Mouse (Mus musculus): ENCODE measurements around the gene Hal. TPM values are rescaled to one million over a fixed set of nuclear protein-coding genes. Genes with fewer than 3 reads are reported as not detected.

Gene Hal
- polyA plus RNA-seq (2021) = 0.44 TPM

DNA sequence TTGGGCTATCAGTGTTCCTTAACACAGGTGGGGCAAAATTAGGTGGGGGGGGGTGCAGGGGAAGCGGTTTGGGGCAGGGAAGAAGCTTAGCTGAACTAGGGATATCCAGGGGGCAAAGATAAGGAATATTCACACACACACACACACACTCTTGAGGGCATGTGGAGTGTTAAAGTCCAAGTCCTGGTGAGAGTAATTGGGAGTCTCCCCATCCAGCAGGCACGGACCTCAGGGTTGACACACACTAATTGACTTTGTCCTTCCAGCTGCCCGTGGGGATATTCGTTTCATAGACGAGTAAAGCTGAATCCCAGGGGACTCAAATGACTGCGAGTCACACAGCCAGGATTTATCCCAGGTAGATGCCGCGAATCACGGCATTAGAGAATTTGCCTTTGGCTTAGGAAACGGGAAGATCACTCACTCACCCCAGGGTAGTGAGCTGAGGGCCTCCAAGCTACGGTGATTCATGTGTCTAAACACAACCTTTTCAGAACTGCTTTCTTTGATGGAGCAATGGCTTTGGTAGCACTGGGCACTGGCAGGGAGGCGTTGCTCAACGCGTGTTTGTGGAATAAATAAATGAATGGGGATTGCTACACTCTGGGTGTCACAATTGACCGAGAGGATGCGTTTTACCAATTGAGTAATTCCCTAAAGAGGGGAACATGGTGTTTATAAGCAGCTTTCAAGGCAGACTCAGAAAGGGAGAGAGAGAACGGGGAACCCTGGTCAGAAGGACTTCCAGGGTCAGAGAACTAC, at the start of gene Hal:
Gene Hal (plus strand): TSS at position 703 of the 762 bp plus-strand sequence.
- ChIA-PET POLR2A (no interaction called here), CTCF (interaction anchor here (1.6 to 4.2 kb wide), 3 partner anchors 13 to 61 kb away, joined by 6 to 39 read pairs (median 14); no protein-coding TSS in a partner anchor)
- peak; percentile 38 for ATAC-seq
- in situ Hi-C loops (cut with MboI; ENCODE audit: low pct_unique_long_range_greater_than_20kb) = no loop called here
- TF ChIP-seq CTCF (IDR thresholded peaks at IDR 0.05) = no peak
- H3K27me3 ChIP-seq = no peaks in the 10 kb centered on the region
- peak; percentile 43 for DNase-seq (ENCODE audit: low read depth, low spot score)

DNA sequence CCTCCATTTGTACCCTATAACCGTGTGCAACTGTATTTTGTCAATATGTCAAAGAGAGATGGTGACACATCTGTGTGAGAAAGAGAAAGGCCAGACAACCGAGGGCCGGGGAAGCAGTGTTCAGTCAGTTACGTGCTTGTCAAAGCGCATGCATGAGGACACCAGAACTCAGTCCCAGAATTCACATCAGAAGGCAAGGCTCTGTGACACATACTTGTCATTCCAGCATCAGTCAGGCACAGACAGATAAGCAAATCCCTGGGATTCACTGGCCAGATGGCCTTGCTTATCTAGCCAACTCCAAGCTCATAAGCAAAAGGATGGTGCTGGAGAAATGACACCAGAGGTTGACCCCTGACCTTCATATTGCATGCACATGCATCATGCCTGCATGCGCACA, 47.1 kb upstream of the Hal start:
- CTCF ChIA-PET = interaction anchor here (0.9 kb wide), 1 partner anchor 19 kb away, joined by 3 read pairs; no protein-coding TSS in a partner anchor
- no peak for ATAC-seq
- TF ChIP-seq CTCF (IDR thresholded peaks at IDR 0.05) = no peak
- in situ Hi-C loops (cut with MboI; ENCODE audit: low pct_unique_long_range_greater_than_20kb) = no loop called here
- POLR2A ChIA-PET = interaction anchor here (0.6 kb wide), 1 partner anchor 535 kb away, joined by 3 read pairs; no protein-coding TSS in a partner anchor
- H3K27me3 ChIP-seq = no peaks in the 10 kb centered on the region
- DNase-seq (ENCODE audit: low read depth, low spot score) = no peak

DNA sequence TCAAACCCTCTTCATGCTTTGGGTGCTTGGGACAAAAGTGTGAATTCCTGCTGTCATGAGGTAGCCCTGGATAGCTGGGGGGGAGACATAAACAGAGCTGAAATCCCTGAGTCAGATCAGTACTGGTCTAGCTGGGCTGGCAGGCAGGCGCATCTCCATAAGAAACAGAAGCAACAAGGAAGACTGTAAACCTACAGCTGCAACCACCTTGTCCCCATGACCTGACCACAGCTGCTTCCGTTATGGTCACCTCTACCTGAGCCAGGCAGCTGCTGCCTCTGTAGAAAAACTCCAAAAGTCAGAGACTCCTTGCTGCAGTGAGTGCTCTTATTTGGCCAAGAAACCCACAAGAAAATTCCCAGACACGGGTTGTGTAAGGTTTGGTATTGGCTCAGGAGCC, 46.4 kb upstream of the Hal start:
- ChIA-PET POLR2A (interaction anchor here (0.6 kb wide), 1 partner anchor 372 kb away, joined by 3 read pairs; no protein-coding TSS in a partner anchor), CTCF (interaction anchor here (0.9 to 1.0 kb wide), 2 partner anchors 9 to 17 kb away, joined by 3 read pairs; no protein-coding TSS in a partner anchor)
- TF ChIP-seq CTCF (IDR thresholded peaks at IDR 0.05) = no peak
- H3K27me3 ChIP-seq = no peaks in the 10 kb centered on the region
- in situ Hi-C loops (cut with MboI; ENCODE audit: low pct_unique_long_range_greater_than_20kb) = no loop called here
- DNase-seq (ENCODE audit: low read depth, low spot score) (no peak), ATAC-seq (no peak)

DNA sequence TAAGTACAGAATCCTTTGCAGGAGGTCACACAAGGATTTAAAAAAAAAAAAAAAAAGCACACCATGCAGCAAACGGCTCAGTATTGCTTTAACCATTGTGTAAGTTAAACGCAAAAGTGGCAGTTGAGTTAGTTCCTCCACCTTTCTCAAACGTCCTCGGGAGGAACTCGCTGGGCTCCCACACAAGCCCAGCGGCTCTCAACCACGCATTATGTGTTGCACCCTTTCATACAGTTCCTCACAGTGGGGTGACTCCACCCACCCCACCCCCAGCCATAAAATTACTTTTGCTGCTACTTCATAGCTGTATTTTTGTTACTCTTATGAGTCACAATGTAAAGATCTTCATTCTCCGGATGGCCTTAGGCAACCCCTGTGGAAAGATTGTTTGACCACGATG, 44.2 kb upstream of the Hal start:
- no peaks in the 10 kb centered on the region for H3K27me3 ChIP-seq
- no peak for TF ChIP-seq CTCF (IDR thresholded peaks at IDR 0.05)
- DNase-seq (ENCODE audit: low read depth, low spot score) (no peak), ATAC-seq (no peak)
- ChIA-PET POLR2A (interaction anchor here (0.6 kb wide), 1 partner anchor 39 kb away, joined by 3 read pairs; no protein-coding TSS in a partner anchor), CTCF (no interaction called here)
- in situ Hi-C loops (cut with MboI; ENCODE audit: low pct_unique_long_range_greater_than_20kb) = no loop called here

DNA sequence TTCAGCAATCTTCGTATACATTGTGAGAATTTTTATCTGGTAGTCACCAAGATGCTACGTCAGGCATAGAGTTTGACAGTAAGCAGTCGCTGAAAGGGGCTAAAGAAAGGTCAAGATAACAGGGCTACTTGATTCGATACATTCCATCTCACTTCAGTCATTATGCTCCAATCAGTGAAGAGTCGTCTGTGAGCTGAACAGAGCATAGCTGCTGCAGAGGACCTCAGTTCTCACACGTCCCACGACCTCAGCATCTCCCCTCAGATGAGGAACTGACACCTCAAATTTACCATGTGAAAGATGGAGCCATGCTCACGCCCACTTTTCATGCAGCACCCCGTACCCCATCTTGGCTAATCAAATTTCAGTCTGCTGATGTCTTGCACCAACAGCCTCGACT, 41.2 kb upstream of the Hal start:
- in situ Hi-C loops (cut with MboI; ENCODE audit: low pct_unique_long_range_greater_than_20kb) = no loop called here

DNA sequence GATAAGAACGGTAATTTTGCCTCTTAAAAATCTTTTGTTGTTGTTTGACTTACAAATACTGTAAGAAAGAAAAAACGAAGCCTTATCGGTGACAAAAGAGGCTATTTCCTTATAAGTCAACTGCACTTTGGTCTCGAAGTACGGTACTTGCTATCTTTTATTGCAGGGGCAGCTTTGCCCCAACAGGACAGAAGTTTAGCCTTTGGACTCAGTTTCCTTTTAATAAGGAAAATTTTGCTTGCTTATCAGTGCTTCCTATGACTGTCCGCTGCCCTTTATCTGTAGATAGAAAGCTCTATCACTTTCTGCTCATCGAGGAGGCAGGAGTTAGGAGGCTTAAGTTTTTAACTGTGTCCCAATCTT, 33.9 kb upstream of the Hal start:
- ChIA-PET CTCF (no interaction called here), POLR2A (interaction anchor here (0.6 kb wide), 1 partner anchor 80 kb away, joined by 5 read pairs; no protein-coding TSS in a partner anchor)
- no peak for ATAC-seq
- DNase-seq (ENCODE audit: low read depth, low spot score) = no peak
- in situ Hi-C loops (cut with MboI; ENCODE audit: low pct_unique_long_range_greater_than_20kb) = no loop called here
- H3K27me3 ChIP-seq = no peaks in the 10 kb centered on the region
- no peak for TF ChIP-seq CTCF (IDR thresholded peaks at IDR 0.05)

More for the DNA sequence above, 41.2 kb upstream of the Hal start:
- no peaks in the 10 kb centered on the region for H3K27me3 ChIP-seq
- no peak for ATAC-seq
- no peak for DNase-seq (ENCODE audit: low read depth, low spot score)
- ChIA-PET CTCF (no interaction called here), POLR2A (no interaction called here)
- no peak for TF ChIP-seq CTCF (IDR thresholded peaks at IDR 0.05)

DNA sequence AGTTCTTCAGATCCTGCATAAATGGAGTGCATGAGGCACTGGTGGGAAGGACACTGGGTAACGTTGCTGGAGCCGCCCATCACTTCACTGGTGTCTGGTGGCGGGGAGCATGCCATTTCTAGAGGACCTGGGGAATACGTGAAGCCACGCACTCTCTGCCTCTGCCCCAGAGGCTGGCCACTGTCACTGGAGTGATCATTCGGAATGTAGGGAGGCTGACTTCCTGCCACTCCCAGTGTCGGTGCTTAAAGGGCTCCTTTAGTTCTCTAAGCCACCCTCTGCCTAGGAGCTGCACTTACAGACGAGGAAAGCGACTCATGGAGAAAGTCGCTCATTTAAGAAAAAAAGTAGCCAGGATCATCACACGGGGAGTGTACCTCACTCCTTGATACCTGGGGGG, 28.5 kb upstream of the Hal start:
- POLR2A ChIA-PET = no interaction called here
- H3K27me3 ChIP-seq = no peaks in the 10 kb centered on the region
- no peak for TF ChIP-seq CTCF (IDR thresholded peaks at IDR 0.05)
- ATAC-seq = no peak
- no peak for DNase-seq (ENCODE audit: low read depth, low spot score)
- CTCF ChIA-PET = no interaction called here
- in situ Hi-C loops (cut with MboI; ENCODE audit: low pct_unique_long_range_greater_than_20kb) = no loop called here

DNA sequence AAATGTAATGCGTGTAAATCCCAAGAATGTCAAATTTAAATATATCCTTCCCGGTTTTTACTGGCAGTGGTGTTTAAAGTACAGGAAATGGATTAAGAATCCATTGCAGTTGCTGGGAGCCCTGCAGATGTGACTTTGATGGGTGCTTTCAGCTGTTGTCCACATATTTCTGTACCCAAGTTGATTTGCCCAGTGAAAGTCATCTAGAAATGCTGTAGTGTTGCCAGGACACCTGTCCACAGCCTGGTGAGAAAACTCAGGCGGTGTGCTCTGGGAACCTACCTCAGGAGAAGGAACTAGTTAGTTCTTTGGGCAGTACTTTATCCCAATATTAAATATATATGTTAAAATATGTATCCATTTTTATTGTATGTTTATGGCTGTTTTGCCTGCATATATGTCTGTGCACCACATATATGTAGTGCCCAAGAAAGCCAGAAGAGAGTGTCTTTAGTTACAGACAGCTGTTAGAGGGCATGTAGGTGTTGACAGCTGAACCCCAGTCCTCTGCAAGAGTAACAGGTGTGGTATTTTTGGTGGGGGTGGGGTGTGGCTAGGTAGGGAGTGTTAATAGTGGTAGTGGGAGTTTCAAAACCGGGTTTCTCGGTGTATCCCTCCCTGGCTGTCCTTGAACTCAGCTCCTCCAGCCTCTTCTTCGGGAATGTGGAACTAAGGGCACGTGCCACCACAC, 25.7 kb upstream of the Hal start:
- CTCF ChIA-PET = interaction anchor here (1.2 to 1.4 kb wide), 2 partner anchors 37 to 86 kb away, joined by 3 read pairs; no protein-coding TSS in a partner anchor
- no peaks in the 10 kb centered on the region for H3K27me3 ChIP-seq
- TF ChIP-seq CTCF (IDR thresholded peaks at IDR 0.05) = no peak
- in situ Hi-C loops (cut with MboI; ENCODE audit: low pct_unique_long_range_greater_than_20kb) = no loop called here
- POLR2A ChIA-PET = no interaction called here
- DNase-seq (ENCODE audit: low read depth, low spot score) = no peak
- ATAC-seq = no peak

DNA sequence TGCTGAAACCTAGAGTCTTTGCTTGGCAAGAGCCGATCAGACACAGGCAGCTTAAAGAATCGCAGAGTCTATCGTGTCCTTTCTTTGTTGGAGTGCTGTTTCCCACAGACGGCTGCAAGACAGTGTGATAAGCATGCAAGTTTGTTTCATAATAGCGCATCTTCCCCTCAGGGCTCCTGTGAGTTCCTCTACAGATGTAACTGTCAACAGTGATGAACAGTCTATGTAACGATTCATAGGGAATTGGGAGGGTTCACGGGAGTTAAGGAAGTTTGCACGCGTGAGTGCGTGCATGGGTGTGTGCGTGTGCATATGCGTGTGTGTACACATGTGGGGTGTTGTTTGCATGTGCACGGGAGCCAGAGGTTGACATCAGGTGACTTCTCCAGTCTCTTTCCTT, 25.0 kb upstream of the Hal start:
- CTCF ChIA-PET = interaction anchor here (1.2 to 1.4 kb wide), 2 partner anchors 38 to 86 kb away, joined by 3 read pairs; no protein-coding TSS in a partner anchor
- POLR2A ChIA-PET = no interaction called here
- in situ Hi-C loops (cut with MboI; ENCODE audit: low pct_unique_long_range_greater_than_20kb) = no loop called here
- no peaks in the 10 kb centered on the region for H3K27me3 ChIP-seq
- ATAC-seq (no peak), DNase-seq (ENCODE audit: low read depth, low spot score) (no peak)
- TF ChIP-seq CTCF (IDR thresholded peaks at IDR 0.05) = no peak

DNA sequence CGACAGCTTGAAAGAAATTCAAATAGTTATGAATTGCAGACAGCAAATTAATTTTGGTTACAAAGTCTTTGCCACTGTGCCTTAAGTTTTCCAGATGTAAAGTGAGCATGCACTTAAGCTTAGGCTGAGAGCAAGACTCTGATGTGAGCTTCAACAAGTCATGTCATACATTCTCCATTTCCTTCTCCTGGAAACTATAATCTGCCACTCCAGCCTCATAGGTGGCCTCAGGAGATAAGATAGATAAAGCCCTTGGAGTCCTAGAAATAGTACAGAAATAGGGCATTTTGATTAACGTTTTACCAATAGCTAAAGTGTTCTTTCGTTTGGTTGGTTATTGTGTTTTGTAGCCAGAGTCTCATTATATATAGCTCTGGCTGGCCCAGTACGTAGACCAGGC, 21.3 kb upstream of the Hal start:
- DNase-seq (ENCODE audit: low read depth, low spot score) (no peak), ATAC-seq (no peak)
- ChIA-PET POLR2A (no interaction called here), CTCF (no interaction called here)
- no peaks in the 10 kb centered on the region for H3K27me3 ChIP-seq
- no peak for TF ChIP-seq CTCF (IDR thresholded peaks at IDR 0.05)
- in situ Hi-C loops (cut with MboI; ENCODE audit: low pct_unique_long_range_greater_than_20kb) = no loop called here

DNA sequence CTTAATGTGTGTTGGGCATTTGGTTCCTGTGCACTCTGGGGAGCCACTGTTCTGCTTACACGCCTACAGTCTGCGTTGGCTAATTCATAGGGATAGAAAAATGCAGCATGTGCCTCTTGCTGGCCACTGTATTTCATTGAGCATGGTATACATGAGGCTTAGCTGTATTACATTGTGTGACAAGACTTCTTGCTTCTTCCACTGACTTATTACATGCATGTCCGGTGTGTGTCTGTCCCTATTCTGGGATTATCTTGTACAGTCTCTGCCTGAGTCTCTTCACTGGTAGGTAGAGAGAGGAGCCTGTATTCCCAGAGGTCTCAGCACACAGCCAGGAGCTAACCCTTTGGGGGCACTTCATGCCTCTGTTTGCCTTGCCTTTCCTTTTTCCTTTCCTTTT, 20.8 kb upstream of the Hal start:
- ChIA-PET CTCF (no interaction called here), POLR2A (no interaction called here)
- H3K27me3 ChIP-seq = no peaks in the 10 kb centered on the region
- no peak for TF ChIP-seq CTCF (IDR thresholded peaks at IDR 0.05)
- in situ Hi-C loops (cut with MboI; ENCODE audit: low pct_unique_long_range_greater_than_20kb) = no loop called here
- no peak for ATAC-seq
- DNase-seq (ENCODE audit: low read depth, low spot score) = no peak
